Mouse (Mus musculus): Measurements from ENCODE around the gene Tnc. TPM values are rescaled to one million over a fixed set of nuclear protein-coding genes. Genes with fewer than 3 reads are reported as not detected.
A peak's percentile ranks its signal among the peaks of the same experiment; 100 is the strongest.

Gene Tnc
- total and polyA plus RNA-seq, 2 experiments from 2014 or later = 37.7 to 166 TPM

- TF ChIP-seq CTCF (IDR thresholded peaks at IDR 0.05; ENCODE audit: low read depth) = no peak
- WGBS = 87% methylated on average over 4 of the region's 4 CpGs
- ATAC-seq = no peak
These were observed 110.9 kb downstream of the Tnc start for GRCm38 (mm10) chr4:63935960-63936359.

GRCm38 (mm10) chr4:63935314-63935713, 111.5 kb downstream of the Tnc start:
- no peaks in the 10 kb centered on the region for H3K27me3 ChIP-seq (ENCODE audit: insufficient read depth, low read length)
- 0 out of 2 replicates have a peak, but pooled peaks cover 3% of the 10 kb centered on the region for H3K9me3 ChIP-seq (ENCODE audit: low read length)
- H3K27ac ChIP-seq = no peak overlapping the region
- H3K9ac ChIP-seq (replicated peaks; ENCODE audit: low read length) = no peak overlapping the region
- H3K4me1 ChIP-seq (ENCODE audit: insufficient read depth, low read length) = no peaks in the 10 kb centered on the region
- 81% methylated on average over 9 of the region's 9 CpGs for WGBS
- no peak overlapping the region for H3K4me2 ChIP-seq (ENCODE audit: low read depth, low read length)
- H3K4me3 ChIP-seq (ENCODE audit: low read length) = no peak overlapping the region
- TF ChIP-seq CTCF (IDR thresholded peaks at IDR 0.05; ENCODE audit: low read depth) = no peak
- no peak for ATAC-seq
- no peaks in the 10 kb centered on the region for H3K36me3 ChIP-seq (ENCODE audit: insufficient read depth, low read length)
- DNase-seq (ENCODE audit: low spot score) = no peak

More at GRCm38 (mm10) chr4:63935960-63936359, 110.9 kb downstream of the Tnc start:
- no peaks in the 10 kb centered on the region for H3K27me3 ChIP-seq (ENCODE audit: insufficient read depth, low read length)
- no peak overlapping the region for H3K9ac ChIP-seq (replicated peaks; ENCODE audit: low read length)
- 0 out of 2 replicates have a peak, but pooled peaks cover 3% of the 10 kb centered on the region for H3K9me3 ChIP-seq (ENCODE audit: low read length)
- no peak overlapping the region for H3K4me3 ChIP-seq (ENCODE audit: low read length)
- H3K4me1 ChIP-seq (ENCODE audit: insufficient read depth, low read length) = no peaks in the 10 kb centered on the region
- H3K4me2 ChIP-seq (ENCODE audit: low read depth, low read length) = no peak overlapping the region
- H3K36me3 ChIP-seq (ENCODE audit: insufficient read depth, low read length) = no peaks in the 10 kb centered on the region
- DNase-seq (ENCODE audit: low spot score) = no peak
- no peak overlapping the region for H3K27ac ChIP-seq

DNA sequence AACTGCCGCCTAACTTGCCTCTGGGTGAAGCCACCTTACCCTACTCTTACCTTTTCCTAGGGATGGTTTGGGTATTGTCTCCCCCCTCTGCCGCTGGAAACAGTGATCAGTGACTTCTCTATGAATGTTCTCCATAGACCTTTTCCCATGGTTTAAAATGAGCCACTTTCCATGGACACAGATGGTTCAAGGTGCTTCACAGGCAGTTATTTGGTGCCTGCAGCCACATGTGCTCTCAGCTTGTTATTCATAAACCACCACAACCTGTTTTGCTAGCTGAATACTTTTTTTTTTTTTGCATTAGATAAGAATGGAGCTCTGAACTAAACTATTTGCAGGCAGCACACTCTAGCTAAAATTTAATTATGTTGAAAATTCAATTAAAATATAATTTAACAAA, 116.0 kb downstream of the Tnc start:
- Histone ChIP-seq H3K36me3 (ENCODE audit: insufficient read depth, low read length) (no peaks in the 10 kb centered on the region), H3K27me3 (ENCODE audit: insufficient read depth, low read length) (no peaks in the 10 kb centered on the region), H3K4me1 (ENCODE audit: insufficient read depth, low read length) (no peaks in the 10 kb centered on the region), H3K4me2 (ENCODE audit: low read depth, low read length) (no peak overlapping the region), H3K9me3 (ENCODE audit: low read length) (0 out of 2 replicates have a peak, but pooled peaks cover 3% of the 10 kb centered on the region), H3K9ac (replicated peaks; ENCODE audit: low read length) (no peak overlapping the region), H3K4me3 (ENCODE audit: low read length) (no peak overlapping the region), H3K27ac (no peak overlapping the region)
- 90% methylated on average over 2 of the region's 2 CpGs for WGBS
- no peak for TF ChIP-seq CTCF (IDR thresholded peaks at IDR 0.05; ENCODE audit: low read depth)
- ATAC-seq = no peak
- DNase-seq (ENCODE audit: low spot score) = no peak

DNA sequence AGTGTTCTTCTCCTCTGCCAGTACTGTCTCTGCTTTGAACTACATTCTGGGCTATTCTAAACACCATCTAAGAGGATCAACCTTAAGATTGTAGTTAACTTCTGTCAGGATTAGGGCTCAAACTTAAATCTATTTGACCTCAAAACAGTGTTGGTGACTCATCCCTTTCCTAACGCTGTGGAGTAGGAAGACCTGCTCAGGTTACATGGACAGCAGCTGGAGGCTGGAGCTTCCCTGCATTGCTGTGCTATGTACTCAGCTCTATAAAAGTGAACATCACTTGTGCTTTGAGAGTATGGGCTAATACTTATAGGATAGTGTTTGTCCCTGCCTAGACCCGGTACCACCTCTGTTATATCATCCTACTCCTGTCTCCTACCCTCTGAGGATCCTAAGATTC, 117.3 kb downstream of the Tnc start:
- Histone ChIP-seq H3K4me3 (ENCODE audit: low read length) (no peak overlapping the region), H3K9me3 (ENCODE audit: low read length) (0 out of 2 replicates have a peak, but pooled peaks cover 3% of the 10 kb centered on the region), H3K27ac (no peak overlapping the region), H3K27me3 (ENCODE audit: insufficient read depth, low read length) (no peaks in the 10 kb centered on the region), H3K9ac (replicated peaks; ENCODE audit: low read length) (no peak overlapping the region), H3K36me3 (ENCODE audit: insufficient read depth, low read length) (no peaks in the 10 kb centered on the region), H3K4me1 (ENCODE audit: insufficient read depth, low read length) (no peaks in the 10 kb centered on the region), H3K4me2 (ENCODE audit: low read depth, low read length) (no peak overlapping the region)
- ATAC-seq (no peak), DNase-seq (ENCODE audit: low spot score) (no peak)
- WGBS = 91% methylated on average over 2 of the region's 2 CpGs
- no peak for TF ChIP-seq CTCF (IDR thresholded peaks at IDR 0.05; ENCODE audit: low read depth)

DNA sequence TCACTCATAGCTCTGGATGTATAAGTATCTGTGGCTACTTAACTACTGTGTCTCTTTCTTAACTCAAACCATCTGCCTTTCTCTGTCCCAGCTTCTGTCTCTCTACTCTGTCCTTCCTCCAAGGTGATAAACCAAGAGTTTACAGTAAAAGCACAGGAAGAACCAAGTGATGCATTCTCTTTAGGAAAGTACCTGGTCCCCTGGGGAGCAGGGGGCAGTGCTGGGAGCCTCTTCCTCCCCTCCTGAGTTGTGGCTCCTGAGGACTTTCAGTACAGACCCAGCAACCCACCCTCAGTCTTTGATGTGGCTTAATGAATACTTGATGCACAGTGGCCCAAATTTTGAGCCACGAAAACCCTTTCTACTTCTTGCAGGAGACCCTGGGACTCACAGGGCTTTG, 118.6 kb downstream of the Tnc start:
- no peak overlapping the region for H3K4me3 ChIP-seq (ENCODE audit: low read length)
- no peak for ATAC-seq
- no peak for DNase-seq (ENCODE audit: low spot score)
- H3K4me1 ChIP-seq (ENCODE audit: insufficient read depth, low read length) = no peaks in the 10 kb centered on the region
- H3K27ac ChIP-seq = no peak overlapping the region
- H3K36me3 ChIP-seq (ENCODE audit: insufficient read depth, low read length) = no peaks in the 10 kb centered on the region
- 0 out of 2 replicates have a peak, but pooled peaks cover 3% of the 10 kb centered on the region for H3K9me3 ChIP-seq (ENCODE audit: low read length)
- H3K27me3 ChIP-seq (ENCODE audit: insufficient read depth, low read length) = no peaks in the 10 kb centered on the region
- TF ChIP-seq CTCF (IDR thresholded peaks at IDR 0.05; ENCODE audit: low read depth) = no peak
- H3K4me2 ChIP-seq (ENCODE audit: low read depth, low read length) = no peak overlapping the region
- no peak overlapping the region for H3K9ac ChIP-seq (replicated peaks; ENCODE audit: low read length)
- 95% methylated on average over 1 of the region's 1 CpGs for WGBS

DNA sequence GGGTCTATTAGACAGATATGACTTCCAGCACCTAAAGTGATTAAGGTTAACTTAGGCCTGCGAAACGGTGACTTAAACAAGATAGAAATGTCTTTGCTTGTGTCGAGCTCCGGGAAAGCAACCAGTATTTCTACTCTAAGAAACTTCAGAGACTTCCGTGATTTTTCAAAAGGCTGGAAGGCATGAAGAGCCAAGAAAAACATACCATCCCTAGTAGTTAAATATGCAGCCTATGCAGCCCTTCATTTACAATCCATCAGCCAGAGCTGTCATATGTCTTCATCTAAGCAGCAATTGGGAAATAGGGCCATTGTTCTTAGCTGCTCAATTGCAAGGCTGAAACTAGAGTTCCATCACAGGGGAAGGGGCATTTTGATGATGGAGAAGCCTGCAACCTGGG, 129.6 kb downstream of the Tnc start:
- H3K27ac ChIP-seq = no peak overlapping the region
- H3K27me3 ChIP-seq (ENCODE audit: insufficient read depth, low read length) = no peaks in the 10 kb centered on the region
- H3K4me2 ChIP-seq (ENCODE audit: low read depth, low read length) = no peak overlapping the region
- no peaks in the 10 kb centered on the region for H3K36me3 ChIP-seq (ENCODE audit: insufficient read depth, low read length)
- ATAC-seq = no peak
- DNase-seq (ENCODE audit: low spot score) = peak; percentile 10
- no peak overlapping the region for H3K9ac ChIP-seq (replicated peaks; ENCODE audit: low read length)
- no peak overlapping the region for H3K4me3 ChIP-seq (ENCODE audit: low read length)
- no peaks in the 10 kb centered on the region for H3K4me1 ChIP-seq (ENCODE audit: insufficient read depth, low read length)
- 74% methylated on average over 5 of the region's 5 CpGs for WGBS
- H3K9me3 ChIP-seq (ENCODE audit: low read length) = no peaks in the 10 kb centered on the region
- TF ChIP-seq CTCF (IDR thresholded peaks at IDR 0.05; ENCODE audit: low read depth) = no peak

- no peak overlapping the region for H3K4me3 ChIP-seq (ENCODE audit: low read length)
- 71% methylated on average over 8 of the region's 8 CpGs for WGBS
- no peak for ATAC-seq
- no peak for TF ChIP-seq CTCF (IDR thresholded peaks at IDR 0.05; ENCODE audit: low read depth)
- H3K36me3 ChIP-seq (ENCODE audit: insufficient read depth, low read length) = no peaks in the 10 kb centered on the region
- no peak overlapping the region for H3K9ac ChIP-seq (replicated peaks; ENCODE audit: low read length)
- H3K4me1 ChIP-seq (ENCODE audit: insufficient read depth, low read length) = no peaks in the 10 kb centered on the region
- no peak for DNase-seq (ENCODE audit: low spot score)
- no peak overlapping the region for H3K27ac ChIP-seq
- no peak overlapping the region for H3K4me2 ChIP-seq (ENCODE audit: low read depth, low read length)
- no peaks in the 10 kb centered on the region for H3K27me3 ChIP-seq (ENCODE audit: insufficient read depth, low read length)
- no peaks in the 10 kb centered on the region for H3K9me3 ChIP-seq (ENCODE audit: low read length)
These were observed 130.1 kb downstream of the Tnc start for GRCm38 (mm10) chr4:63916753-63917152.
